Mouse (Mus musculus) E14TG2a.4 (cell line): ENCODE results near the gene Lsamp.

ENCODE experiments used
- H3K27me3 ChIP-seq: 2 replicates; pipeline ENCODE4 v1.6.1; 2014; ENCODE audit warnings: low read length, control low read depth; ENCODE audit not compliant: insufficient read depth
- H3K36me3 ChIP-seq: 2 replicates; pipeline ENCODE4 v1.6.1; 2014; ENCODE audit warnings: low read length, control low read depth; ENCODE audit not compliant: insufficient read depth
- H3K4me1 ChIP-seq: replicated peaks from 2 replicates; pipeline ENCODE4 v1.6.1; 2014; ENCODE audit warnings: low read depth, low read length, control low read depth
- H3K4me3 ChIP-seq: replicated peaks from 2 replicates; pipeline ENCODE4 v1.5.1; 2014; ENCODE audit warnings: mild to moderate bottlenecking, low read length
- H3K9me3 ChIP-seq: 2 replicates; pipeline ENCODE4 v1.6.1; 2014; ENCODE audit warnings: low read length, control low read depth
- CTCF ChIP-seq: conservative IDR thresholded peaks from 2 replicates; pipeline ENCODE4 v1.5.1; 2014; ENCODE audit warnings: low read length
- NANOG ChIP-seq: IDR thresholded peaks from 2 replicates; pipeline ENCODE4 v1.6.1; 2014; ENCODE audit warnings: borderline replicate concordance, low read length, mixed read lengths
- POU5F1 ChIP-seq: IDR thresholded peaks from 2 replicates; pipeline ENCODE4 v1.6.1; 2014; ENCODE audit warnings: low read length, borderline replicate concordance

Lsamp gene

DNA sequence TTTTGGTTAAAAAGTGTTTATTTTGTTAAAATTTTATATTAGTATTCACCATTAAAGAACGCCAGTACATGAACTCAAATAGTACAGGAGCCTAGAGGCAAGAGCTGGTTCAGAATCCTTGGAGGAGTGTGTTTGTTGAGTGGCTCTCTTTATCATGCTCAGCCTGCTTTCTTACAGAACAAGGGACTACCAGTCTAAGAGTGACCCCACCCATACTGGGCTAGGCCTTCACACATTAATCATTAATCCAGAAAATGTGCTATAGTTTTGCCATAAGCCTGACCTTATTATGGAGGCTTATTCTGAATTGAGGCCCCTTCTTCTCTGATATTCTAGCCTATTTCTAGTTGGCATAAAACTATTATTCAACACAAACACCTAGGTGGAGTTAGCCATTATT, 52.6 kb downstream of the Lsamp start:
- no peaks in the 10 kb centered on the region for H3K4me1 ChIP-seq
- H3K4me3 ChIP-seq = no peak overlapping the region
- no peaks in the 10 kb centered on the region for H3K9me3 ChIP-seq
- no peaks in the 10 kb centered on the region for H3K27me3 ChIP-seq
- no peak for TF ChIP-seq POU5F1
- TF ChIP-seq NANOG = no peak
- no peak for TF ChIP-seq CTCF
- no peaks in the 10 kb centered on the region for H3K36me3 ChIP-seq

DNA sequence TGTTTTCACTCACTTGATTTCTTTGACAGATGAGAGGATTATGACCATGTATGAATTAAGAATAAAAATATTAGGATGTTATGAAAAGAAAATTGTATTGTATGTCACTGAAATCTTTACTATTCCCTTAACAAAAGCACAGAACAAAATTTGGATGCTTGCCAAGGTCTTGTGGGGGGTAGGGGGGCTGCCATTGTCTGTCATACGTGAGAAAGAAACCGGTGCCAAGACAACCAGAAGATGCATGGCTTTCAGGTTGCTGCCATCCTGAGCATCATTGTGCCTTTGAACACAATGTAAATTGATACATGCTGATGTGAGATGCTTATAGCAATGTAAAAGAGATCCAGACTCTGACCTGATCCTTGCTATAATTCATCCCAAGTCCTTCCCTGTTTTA, 75.4 kb downstream of the Lsamp start:
- TF ChIP-seq POU5F1 (no peak), CTCF (no peak), NANOG (no peak)
- H3K27me3 ChIP-seq = no peaks in the 10 kb centered on the region
- no peaks in the 10 kb centered on the region for H3K4me1 ChIP-seq
- H3K4me3 ChIP-seq = no peak overlapping the region
- no peaks in the 10 kb centered on the region for H3K36me3 ChIP-seq
- H3K9me3 ChIP-seq = no peaks in the 10 kb centered on the region

DNA sequence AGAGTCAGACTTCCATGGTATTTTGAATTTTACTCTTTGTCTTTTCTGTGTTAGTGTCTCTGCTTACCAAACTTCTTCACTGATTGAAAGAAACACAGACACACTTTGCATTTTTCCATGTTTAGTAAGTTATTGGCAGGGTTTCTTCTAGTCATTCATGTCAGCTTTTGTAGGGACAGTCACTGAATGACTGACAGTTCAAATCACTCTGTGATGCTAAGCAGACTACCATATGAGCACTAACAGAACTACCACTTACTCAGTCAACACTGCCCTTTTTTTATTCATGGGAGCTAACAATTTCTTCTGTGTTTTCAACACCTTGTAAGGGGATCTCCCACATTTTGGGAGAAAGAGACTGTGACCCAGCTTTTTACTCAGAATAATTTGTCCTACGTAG, 75.8 kb downstream of the Lsamp start:
- no peaks in the 10 kb centered on the region for H3K36me3 ChIP-seq
- no peaks in the 10 kb centered on the region for H3K4me1 ChIP-seq
- H3K4me3 ChIP-seq = no peak overlapping the region
- no peak for TF ChIP-seq POU5F1
- no peaks in the 10 kb centered on the region for H3K9me3 ChIP-seq
- no peaks in the 10 kb centered on the region for H3K27me3 ChIP-seq

DNA sequence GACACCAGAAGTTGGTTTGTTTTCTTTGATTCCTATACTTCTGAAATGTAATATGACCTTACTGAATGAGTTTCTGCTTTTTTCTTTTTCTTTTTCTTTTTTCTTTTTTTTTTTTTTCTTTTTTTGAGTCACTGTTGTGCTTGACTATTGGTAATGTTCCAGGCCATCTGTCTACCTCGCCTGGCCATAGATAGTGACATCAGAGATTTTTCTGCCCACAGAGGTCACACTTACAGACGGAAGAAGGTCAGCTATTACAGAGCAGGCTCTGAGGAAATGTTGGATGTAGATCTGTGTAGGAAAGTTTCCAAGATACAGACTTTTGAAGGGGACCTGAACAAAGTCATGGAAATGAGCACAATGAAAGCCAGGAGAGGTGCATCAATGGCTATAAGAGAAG, 76.3 kb downstream of the Lsamp start:
- Histone ChIP-seq H3K4me1 (no peaks in the 10 kb centered on the region), H3K9me3 (no peaks in the 10 kb centered on the region), H3K27me3 (no peaks in the 10 kb centered on the region), H3K36me3 (no peaks in the 10 kb centered on the region), H3K4me3 (no peak overlapping the region)
- TF ChIP-seq CTCF (no peak), NANOG (no peak), POU5F1 (no peak)

DNA sequence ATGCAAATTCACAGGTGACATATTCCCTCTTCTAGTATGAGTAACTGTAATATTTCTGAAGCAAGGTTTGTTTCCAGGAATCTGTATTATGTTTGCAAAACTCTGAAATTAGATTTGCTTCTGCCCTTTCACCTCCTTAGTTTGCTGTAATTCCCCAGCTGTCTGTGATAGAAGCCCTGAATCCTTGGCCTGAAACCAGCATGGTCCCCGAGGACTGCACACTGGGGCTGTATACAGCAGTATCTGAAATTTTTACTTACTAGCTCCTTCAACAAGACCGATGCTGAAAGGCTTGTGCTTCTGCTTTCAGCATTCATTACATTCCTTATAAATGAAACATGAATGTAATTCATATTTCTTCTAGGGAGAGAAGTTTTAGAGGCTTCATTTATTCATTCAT, 91.4 kb downstream of the Lsamp start:
- TF ChIP-seq CTCF (no peak), NANOG (no peak), POU5F1 (no peak)
- H3K27me3 ChIP-seq = no peaks in the 10 kb centered on the region
- no peaks in the 10 kb centered on the region for H3K36me3 ChIP-seq
- H3K4me1 ChIP-seq = no peaks in the 10 kb centered on the region
- no peaks in the 10 kb centered on the region for H3K9me3 ChIP-seq
- no peak overlapping the region for H3K4me3 ChIP-seq

DNA sequence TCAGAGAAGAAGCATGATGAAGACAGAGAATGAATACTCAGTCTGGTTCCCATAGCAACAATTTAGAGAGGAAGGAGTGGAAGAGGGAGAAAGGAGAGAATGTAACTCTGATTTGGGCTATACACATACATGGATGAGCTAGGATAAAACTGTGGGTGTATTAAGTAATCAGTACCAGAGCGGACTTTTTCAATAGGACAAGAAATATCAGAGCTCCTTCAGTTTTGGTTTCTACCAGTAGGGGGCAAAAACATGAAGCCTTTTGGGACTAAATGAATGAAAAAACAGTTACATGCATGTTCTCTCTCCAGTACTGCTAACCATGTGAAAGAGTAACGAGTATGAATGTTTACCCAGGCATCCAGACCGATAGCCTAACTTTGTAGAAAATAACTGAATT, 96.1 kb downstream of the Lsamp start:
- Histone ChIP-seq H3K36me3 (no peaks in the 10 kb centered on the region), H3K27me3 (no peaks in the 10 kb centered on the region), H3K9me3 (no peaks in the 10 kb centered on the region), H3K4me1 (no peaks in the 10 kb centered on the region), H3K4me3 (no peak overlapping the region)
- TF ChIP-seq NANOG (no peak), CTCF (peak; percentile 54)

DNA sequence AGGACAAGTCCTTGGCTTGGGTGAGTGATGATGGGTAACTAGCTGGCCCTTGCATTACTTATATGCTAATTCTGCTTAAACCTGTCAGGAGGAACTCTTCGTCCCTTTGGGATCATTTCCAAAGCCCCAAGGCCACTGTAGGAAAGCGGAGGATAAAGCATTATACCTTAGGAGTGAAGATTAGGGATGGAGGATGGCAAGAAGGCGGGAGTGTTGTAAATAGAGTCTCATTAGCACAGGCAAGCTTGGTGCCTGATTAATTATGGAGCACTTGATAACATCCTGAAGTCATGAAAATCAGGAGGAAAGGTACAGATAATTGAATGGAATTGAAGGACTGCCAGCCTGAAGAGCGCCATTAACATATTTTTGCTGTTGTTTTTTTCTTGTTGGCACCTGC, 120.2 kb downstream of the Lsamp start:
- Histone ChIP-seq H3K4me3 (no peak overlapping the region), H3K4me1 (no peaks in the 10 kb centered on the region), H3K36me3 (no peaks in the 10 kb centered on the region), H3K27me3 (no peaks in the 10 kb centered on the region), H3K9me3 (no peaks in the 10 kb centered on the region)
- TF ChIP-seq POU5F1 = no peak
- no peak for TF ChIP-seq NANOG
- TF ChIP-seq CTCF = no peak

DNA sequence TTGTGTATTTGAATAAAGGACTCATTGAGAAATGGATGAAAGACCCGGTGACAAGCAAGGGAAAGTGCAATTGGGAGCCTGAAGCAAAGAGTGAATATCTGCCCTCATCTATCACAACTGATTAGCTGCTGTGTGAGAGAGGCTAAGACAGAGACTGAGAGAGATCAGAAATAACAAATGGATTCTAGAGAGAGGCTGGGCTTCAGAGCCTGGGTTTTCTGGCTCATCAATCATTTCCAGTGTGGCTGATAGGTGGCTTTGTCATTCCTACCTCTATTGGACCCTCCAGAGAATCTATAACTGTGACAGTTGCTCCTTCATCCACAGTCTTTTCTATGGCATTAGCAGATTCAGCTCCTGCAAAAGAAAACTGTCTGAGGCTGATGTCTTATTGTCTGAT, 198.8 kb downstream of the Lsamp start:
- TF ChIP-seq NANOG (no peak), CTCF (no peak)
- H3K4me1 ChIP-seq = no peaks in the 10 kb centered on the region
- no peak overlapping the region for H3K4me3 ChIP-seq
- H3K9me3 ChIP-seq = no peaks in the 10 kb centered on the region
- no peaks in the 10 kb centered on the region for H3K27me3 ChIP-seq
- no peaks in the 10 kb centered on the region for H3K36me3 ChIP-seq

DNA sequence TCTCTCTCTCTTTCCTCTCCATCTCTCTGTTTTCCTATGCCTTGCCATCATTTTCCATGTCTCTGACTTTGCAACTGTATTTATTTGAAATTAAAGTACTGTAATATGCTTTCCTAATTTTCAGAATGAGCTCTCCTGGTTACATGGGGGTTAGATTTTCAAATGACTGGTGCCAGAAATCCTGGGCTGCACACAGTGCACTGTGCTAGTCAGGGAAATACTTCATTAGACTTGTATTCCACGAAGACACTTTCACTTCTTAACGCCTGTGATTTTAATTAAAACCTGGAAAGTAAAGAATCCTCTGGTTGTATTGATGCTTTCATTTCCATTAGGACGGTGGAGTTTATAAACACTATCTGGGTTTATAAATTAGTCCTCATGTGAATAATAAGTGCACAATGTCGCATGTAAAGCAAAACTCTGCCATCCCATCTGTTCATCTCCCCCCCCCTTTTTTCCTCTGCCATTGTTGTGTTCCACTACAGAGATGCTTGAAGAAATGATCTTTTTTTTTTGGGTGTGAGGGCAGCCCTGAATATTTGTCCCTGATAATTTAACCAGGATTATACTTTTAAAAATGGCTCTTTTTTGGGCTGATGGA, 203.9 kb downstream of the Lsamp start:
- H3K4me3 ChIP-seq = no peak overlapping the region
- H3K9me3 ChIP-seq = no peaks in the 10 kb centered on the region
- no peaks in the 10 kb centered on the region for H3K4me1 ChIP-seq
- H3K27me3 ChIP-seq = no peaks in the 10 kb centered on the region
- no peaks in the 10 kb centered on the region for H3K36me3 ChIP-seq
- TF ChIP-seq NANOG (no peak), POU5F1 (no peak), CTCF (no peak)
